Mouse (Mus musculus) small intestine, adult 2 months (tissue): ENCODE data around the gene Gprc5d.

Experiments
- CTCF ChIP-seq: fragments of 200-500 bp; IDR thresholded peaks from 2 replicates; pipeline ENCODE4 v1.5.1; 2012; ENCODE audit warnings: low read depth, mild to moderate bottlenecking, control low read depth, inconsistent platforms, low read length, moderate library complexity, mixed read lengths; ENCODE audit not compliant: insufficient replicate concordance, insufficient read length; ENCODE audit errors: extremely low read depth
- POLR2A ChIP-seq: fragments of 200-500 bp; IDR thresholded peaks from 2 replicates; pipeline ENCODE4 v1.6.1; 2012; ENCODE audit warnings: low read depth, mild to moderate bottlenecking, control low read depth, inconsistent platforms, low read length, moderate library complexity

- TF ChIP-seq CTCF (no peak), POLR2A (no peak)
Measured at GRCm38 (mm10) chr6:135124755-135125380, 6.8 kb upstream of the Gprc5d start.
